Mouse (Mus musculus) forebrain, postnatal 0 days (tissue): Measurements from ENCODE around the gene Fam117a. TPM values are rescaled to one million over a fixed set of nuclear protein-coding genes. Genes with fewer than 3 reads are reported as not detected.

Experiments
- ATAC-seq: fragments of 200-750 bp; cut with Nextera tagmentation; 2 replicates; pipeline ENCODE4 v1.8.0; 2017; ENCODE audit warnings: mild to moderate bottlenecking, moderate library complexity
- DNase-seq: peaks from one replicate; pipeline ENCODE4 v3.0.0-alpha.2; 2015
- H3K27ac ChIP-seq: fragments of 300-500 bp; sonication (generic); 2 replicates; pipeline ENCODE4 v1.5.1; 2014; ENCODE audit warnings: low read depth, mild to moderate bottlenecking, antibody characterized with exemption, low read length, moderate library complexity, mixed read lengths
- H3K27me3 ChIP-seq: fragments of 300-500 bp; sonication (generic); 2 replicates; pipeline ENCODE4 v1.6.1; 2014; ENCODE audit warnings: mild to moderate bottlenecking, low read length, mixed read lengths; ENCODE audit not compliant: insufficient read depth
- H3K36me3 ChIP-seq: fragments of 300-500 bp; sonication (generic); 2 replicates; pipeline ENCODE4 v1.6.1; 2014; ENCODE audit warnings: mild to moderate bottlenecking, moderate library complexity; ENCODE audit not compliant: insufficient read depth
- H3K4me1 ChIP-seq: fragments of 300-500 bp; sonication (generic); 2 replicates; pipeline ENCODE4 v1.6.1; 2014; ENCODE audit warnings: antibody characterized with exemption; ENCODE audit not compliant: insufficient read depth
- H3K4me2 ChIP-seq: fragments of 300-500 bp; sonication (generic); 2 replicates; pipeline ENCODE4 v1.6.1; 2014; ENCODE audit warnings: low read depth, mild to moderate bottlenecking, moderate library complexity
- H3K4me3 ChIP-seq: fragments of 300-500 bp; sonication (generic); 2 replicates; pipeline ENCODE4 v1.5.1; 2014; ENCODE audit warnings: low read depth, low read length, mixed read lengths
- H3K9ac ChIP-seq: fragments of 300-500 bp; sonication (generic); 2 replicates; pipeline ENCODE4 v1.6.1; 2014; ENCODE audit warnings: mild to moderate bottlenecking
- H3K9me3 ChIP-seq: fragments of 300-500 bp; sonication (generic); 2 replicates; pipeline ENCODE4 v1.6.1; 2016; ENCODE audit warnings: low read length
- CTCF ChIP-seq: sonication (generic); IDR thresholded peaks from 2 replicates; pipeline ENCODE4 v1.5.1; 2016; ENCODE audit warnings: antibody characterized with exemption, control low read depth, low read depth
- WGBS: fragments of 180-500 bp; shearing (Covaris S2); extraction: QIAGEN DNeasy Blood & Tissue Kit; methylation state at CpG from one replicate; pipeline ENCODE4 v1.1.7; 2014; 5-methylcytosine and 5-hydroxymethylcytosine counted together
- polyA plus RNA-seq: library from polyadenylated mRNA; unstranded; fragments of >200 nt; fragmentation: Nextera tagmentation; extraction: Ambion mirVana; gene quantifications from 2 replicates; pipeline ENCODE4 v1.2.1, GENCODE M21; 2015
- total RNA-seq: library from RNA; depleted of rRNA; stranded (reverse); fragments of >200 nt; gene quantifications from 2 replicates; pipeline ENCODE4 v1.2.3, GENCODE M21; 2014

Fam117a gene
- total and polyA plus RNA-seq, 2 experiments from 2014 or later = 1.8 to 5.5 TPM

GRCm38 (mm10) chr11:95353226-95353625, 16.4 kb downstream of the Fam117a start:
- H3K27me3 ChIP-seq = no peaks in the 10 kb centered on the region
- no peak for DNase-seq
- ATAC-seq = no peak
- no peaks in the 10 kb centered on the region for H3K9me3 ChIP-seq
- no peak overlapping the region for H3K27ac ChIP-seq
- no peak overlapping the region for H3K4me3 ChIP-seq
- TF ChIP-seq CTCF = no peak
- WGBS = 80% methylated on average over 9 of the region's 9 CpGs
- H3K9ac ChIP-seq = no peak overlapping the region
- H3K4me2 ChIP-seq = no peak overlapping the region
- no peaks in the 10 kb centered on the region for H3K36me3 ChIP-seq
- H3K4me1 ChIP-seq = no peaks in the 10 kb centered on the region

GRCm38 (mm10) chr11:95354228-95354944, 17.6 kb downstream of the Fam117a start:
- Histone ChIP-seq H3K36me3 (no peaks in the 10 kb centered on the region), H3K27ac (no peak overlapping the region), H3K27me3 (no peaks in the 10 kb centered on the region), H3K9ac (no peak overlapping the region), H3K4me3 (no peak overlapping the region), H3K4me2 (no peak overlapping the region), H3K4me1 (no peaks in the 10 kb centered on the region), H3K9me3 (no peaks in the 10 kb centered on the region)
- 92% methylated on average over 14 of the region's 14 CpGs for WGBS
- TF ChIP-seq CTCF = no peak
- DNase-seq = no peak
- no peak for ATAC-seq

GRCm38 (mm10) chr11:95354945-95355660, 18.3 kb downstream of the Fam117a start:
- Histone ChIP-seq H3K4me2 (no peak overlapping the region), H3K4me1 (no peaks in the 10 kb centered on the region), H3K9ac (no peak overlapping the region), H3K27me3 (no peaks in the 10 kb centered on the region), H3K27ac (no peak overlapping the region), H3K36me3 (no peaks in the 10 kb centered on the region), H3K9me3 (no peaks in the 10 kb centered on the region), H3K4me3 (no peak overlapping the region)
- DNase-seq (no peak), ATAC-seq (no peak)
- no peak for TF ChIP-seq CTCF
- 89% methylated on average over 12 of the region's 12 CpGs for WGBS

GRCm38 (mm10) chr11:95355661-95356011, 18.8 kb downstream of the Fam117a start:
- Histone ChIP-seq H3K4me3 (no peak overlapping the region), H3K9ac (no peak overlapping the region), H3K9me3 (no peaks in the 10 kb centered on the region), H3K4me2 (no peak overlapping the region), H3K36me3 (no peaks in the 10 kb centered on the region), H3K27ac (no peak overlapping the region), H3K4me1 (no peaks in the 10 kb centered on the region), H3K27me3 (no peaks in the 10 kb centered on the region)
- ATAC-seq (no peak), DNase-seq (no peak)
- WGBS = 90% methylated on average over 5 of the region's 5 CpGs
- no peak for TF ChIP-seq CTCF

GRCm38 (mm10) chr11:95356039-95356438, 19.2 kb downstream of the Fam117a start:
- ATAC-seq (no peak), DNase-seq (no peak)
- Histone ChIP-seq H3K9me3 (no peaks in the 10 kb centered on the region), H3K4me2 (no peak overlapping the region), H3K9ac (no peak overlapping the region), H3K4me1 (no peaks in the 10 kb centered on the region), H3K27me3 (no peaks in the 10 kb centered on the region), H3K4me3 (no peak overlapping the region), H3K36me3 (no peaks in the 10 kb centered on the region), H3K27ac (no peak overlapping the region)
- TF ChIP-seq CTCF = no peak
- 87% methylated on average over 7 of the region's 7 CpGs for WGBS

- Histone ChIP-seq H3K9ac (no peak overlapping the region), H3K4me2 (no peak overlapping the region), H3K9me3 (no peaks in the 10 kb centered on the region), H3K4me3 (no peak overlapping the region), H3K4me1 (no peaks in the 10 kb centered on the region), H3K27me3 (no peaks in the 10 kb centered on the region), H3K27ac (no peak overlapping the region), H3K36me3 (no peaks in the 10 kb centered on the region)
- no peak for ATAC-seq
- TF ChIP-seq CTCF = no peak
- DNase-seq = no peak
- WGBS = 68% methylated on average over 17 of the region's 17 CpGs
Observed at GRCm38 (mm10) chr11:95356469-95357273, 19.9 kb downstream of the Fam117a start.

- H3K4me1 ChIP-seq = no peaks in the 10 kb centered on the region
- H3K4me2 ChIP-seq = no peak overlapping the region
- DNase-seq (no peak), ATAC-seq (no peak)
- H3K9me3 ChIP-seq = no peaks in the 10 kb centered on the region
- no peak overlapping the region for H3K9ac ChIP-seq
- no peaks in the 10 kb centered on the region for H3K36me3 ChIP-seq
- no peak overlapping the region for H3K27ac ChIP-seq
- no peak for TF ChIP-seq CTCF
- H3K4me3 ChIP-seq = no peak overlapping the region
- no peaks in the 10 kb centered on the region for H3K27me3 ChIP-seq
- 68% methylated on average over 3 of the region's 3 CpGs for WGBS
Observed at GRCm38 (mm10) chr11:95358263-95358662, 21.4 kb downstream of the Fam117a start.
